Mouse (Mus musculus) intestine, postnatal 0 days (tissue): Measurements from ENCODE around the gene Ccnb2. TPM values are rescaled to one million over a fixed set of nuclear protein-coding genes. Genes with fewer than 3 reads are reported as not detected.

Experiments
- ATAC-seq: fragments of 200-750 bp; cut with Nextera tagmentation; 2 replicates; pipeline ENCODE4 v1.8.0; 2017; ENCODE audit warnings: mild to moderate bottlenecking, moderate TSS enrichment, moderate library complexity
- H3K27ac ChIP-seq: fragments of 300-500 bp; sonication (generic); 2 replicates; pipeline ENCODE4 v1.5.1; 2014; ENCODE audit warnings: mild to moderate bottlenecking, low read depth, low read length, moderate library complexity
- H3K27me3 ChIP-seq: fragments of 300-500 bp; sonication (generic); replicated peaks from 2 replicates; pipeline ENCODE4 v1.6.1; 2014; ENCODE audit warnings: low read length, mixed read lengths; ENCODE audit not compliant: control insufficient read depth, insufficient read depth
- H3K36me3 ChIP-seq: fragments of 300-500 bp; sonication (generic); 2 replicates; pipeline ENCODE4 v1.6.1; 2014; ENCODE audit warnings: mild to moderate bottlenecking, moderate library complexity; ENCODE audit not compliant: control insufficient read depth, insufficient read depth
- H3K4me1 ChIP-seq: fragments of 300-500 bp; sonication (generic); replicated peaks from 2 replicates; pipeline ENCODE4 v1.6.1; 2014; ENCODE audit warnings: antibody characterized with exemption, low read length, mixed read lengths; ENCODE audit not compliant: control insufficient read depth, insufficient read depth
- H3K4me2 ChIP-seq: fragments of 300-500 bp; sonication (generic); replicated peaks from 2 replicates; pipeline ENCODE4 v1.6.1; 2014; ENCODE audit warnings: low read depth, mild to moderate bottlenecking, moderate library complexity
- H3K4me3 ChIP-seq: fragments of 300-500 bp; sonication (generic); 2 replicates; pipeline ENCODE4 v1.5.1; 2014; ENCODE audit warnings: low read depth, low read length
- H3K9ac ChIP-seq: fragments of 300-500 bp; sonication (generic); 2 replicates; pipeline ENCODE4 v1.6.1; 2014; ENCODE audit warnings: mild to moderate bottlenecking, low read depth, low read length
- H3K9me3 ChIP-seq: fragments of 300-500 bp; sonication (generic); 2 replicates; pipeline ENCODE4 v1.6.1; 2016; ENCODE audit warnings: mixed run types; ENCODE audit not compliant: control insufficient read depth
- CTCF ChIP-seq: sonication (generic); IDR thresholded peaks from 2 replicates; pipeline ENCODE4 v1.5.1; 2016; ENCODE audit warnings: low read depth, mild to moderate bottlenecking, control low read depth, antibody characterized with exemption, moderate library complexity
- WGBS: fragments of 180-500 bp; shearing (Covaris S2); extraction: QIAGEN DNeasy Blood & Tissue Kit; methylation state at CpG from one replicate; pipeline ENCODE4 v1.1.7; 2014; 5-methylcytosine and 5-hydroxymethylcytosine counted together
- microRNA-seq: library from miRNA; unstranded; fragments of <30 nt; microRNA quantifications from one replicate; pipeline ENCODE4, GENCODE M21; 2016
- polyA plus RNA-seq: library from polyadenylated mRNA; unstranded; fragments of >200 nt; fragmentation: Nextera tagmentation; extraction: Ambion mirVana; gene quantifications from 2 replicates; pipeline ENCODE4 v1.2.1, GENCODE M21; 2015

Ccnb2 gene
- polyA plus RNA-seq, 1 experiment from 2014 or later = 52.7 TPM

DNA sequence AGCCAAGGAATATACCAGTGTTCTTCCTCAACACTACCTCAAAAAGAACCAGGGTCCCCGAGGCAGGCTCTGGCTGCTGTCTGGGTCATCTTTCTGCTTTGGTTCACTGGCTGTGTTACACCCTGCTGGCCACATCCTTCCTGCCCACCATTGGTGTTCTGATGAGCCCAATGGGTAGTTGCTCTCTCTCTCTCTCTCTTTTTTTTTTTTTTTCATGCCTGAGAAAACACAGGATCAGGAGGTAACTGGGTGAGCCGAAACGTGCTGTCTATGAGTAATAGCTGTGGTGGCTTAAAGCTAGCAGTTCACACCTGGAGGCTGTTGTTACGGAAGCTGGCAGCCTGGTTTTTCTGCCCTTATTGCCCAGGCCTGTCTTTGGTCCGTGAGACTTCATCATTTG lies 49.7 kb downstream of the Ccnb2 start:
- H3K36me3 ChIP-seq = peaks cover 62% of the 10 kb centered on the region
- ATAC-seq = no peak
- H3K27ac ChIP-seq = no peak overlapping the region

DNA sequence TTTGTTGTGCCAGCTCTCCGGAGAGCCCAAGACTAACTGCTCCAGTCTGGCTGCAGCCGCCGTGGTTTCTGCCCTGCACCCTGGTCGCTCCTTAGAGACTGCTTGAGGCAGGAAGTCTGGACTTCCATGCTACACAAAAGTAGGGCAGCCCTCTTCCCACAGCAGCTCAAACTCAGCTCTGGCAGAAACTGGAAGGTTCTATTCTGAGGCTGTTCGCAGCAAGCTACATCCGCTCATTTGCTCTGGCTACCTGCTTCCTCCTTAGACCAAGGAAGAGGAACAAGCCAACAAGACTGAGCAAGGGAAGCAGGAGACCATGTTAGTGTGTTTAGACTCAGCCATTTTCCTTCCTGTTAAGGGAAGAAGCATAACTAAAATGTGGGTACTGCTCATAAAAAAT lies 54.4 kb downstream of the Ccnb2 start:
- Histone ChIP-seq H3K4me1 (no peaks in the 10 kb centered on the region), H3K9ac (no peak overlapping the region), H3K27me3 (no peaks in the 10 kb centered on the region), H3K4me3 (no peak overlapping the region), H3K4me2 (no peak overlapping the region), H3K36me3 (peaks cover 86% of the 10 kb centered on the region), H3K27ac (no peak overlapping the region), H3K9me3 (no peaks in the 10 kb centered on the region)
- WGBS = 84% methylated on average over 6 of the region's 6 CpGs
- no peak for TF ChIP-seq CTCF
- ATAC-seq = no peak

More for the DNA sequence above, 49.7 kb downstream of the Ccnb2 start:
- no peaks in the 10 kb centered on the region for H3K9me3 ChIP-seq
- WGBS = 75% methylated on average over 5 of the region's 5 CpGs
- TF ChIP-seq CTCF = no peak
- H3K4me1 ChIP-seq = no peaks in the 10 kb centered on the region
- H3K4me2 ChIP-seq = no peak overlapping the region
- H3K4me3 ChIP-seq = no peak overlapping the region
- no peaks in the 10 kb centered on the region for H3K27me3 ChIP-seq
- H3K9ac ChIP-seq = no peak overlapping the region

- H3K36me3 ChIP-seq = peaks cover 82% of the 10 kb centered on the region
- no peak overlapping the region for H3K27ac ChIP-seq
- 90% methylated on average over 2 of the region's 2 CpGs for WGBS
- H3K9ac ChIP-seq = no peak overlapping the region
- H3K4me2 ChIP-seq = no peak overlapping the region
- no peak overlapping the region for H3K4me3 ChIP-seq
- no peaks in the 10 kb centered on the region for H3K27me3 ChIP-seq
- H3K4me1 ChIP-seq = no peaks in the 10 kb centered on the region
- H3K9me3 ChIP-seq = no peaks in the 10 kb centered on the region
- ATAC-seq = no peak
- no peak for TF ChIP-seq CTCF
These were observed 55.4 kb downstream of the Ccnb2 start for GRCm38 (mm10) chr9:70365915-70366314.

GRCm38 (mm10) chr9:70364741-70365140 lies 56.6 kb downstream of the Ccnb2 start:
- no peak overlapping the region for H3K4me2 ChIP-seq
- TF ChIP-seq CTCF = no peak
- 95% methylated on average over 8 of the region's 8 CpGs for WGBS
- no peak overlapping the region for H3K4me3 ChIP-seq
- H3K9ac ChIP-seq = no peak overlapping the region
- no peaks in the 10 kb centered on the region for H3K27me3 ChIP-seq
- no peaks in the 10 kb centered on the region for H3K4me1 ChIP-seq
- H3K36me3 ChIP-seq = peaks cover 76% of the 10 kb centered on the region
- no peak for ATAC-seq
- no peaks in the 10 kb centered on the region for H3K9me3 ChIP-seq
- H3K27ac ChIP-seq = no peak overlapping the region

DNA sequence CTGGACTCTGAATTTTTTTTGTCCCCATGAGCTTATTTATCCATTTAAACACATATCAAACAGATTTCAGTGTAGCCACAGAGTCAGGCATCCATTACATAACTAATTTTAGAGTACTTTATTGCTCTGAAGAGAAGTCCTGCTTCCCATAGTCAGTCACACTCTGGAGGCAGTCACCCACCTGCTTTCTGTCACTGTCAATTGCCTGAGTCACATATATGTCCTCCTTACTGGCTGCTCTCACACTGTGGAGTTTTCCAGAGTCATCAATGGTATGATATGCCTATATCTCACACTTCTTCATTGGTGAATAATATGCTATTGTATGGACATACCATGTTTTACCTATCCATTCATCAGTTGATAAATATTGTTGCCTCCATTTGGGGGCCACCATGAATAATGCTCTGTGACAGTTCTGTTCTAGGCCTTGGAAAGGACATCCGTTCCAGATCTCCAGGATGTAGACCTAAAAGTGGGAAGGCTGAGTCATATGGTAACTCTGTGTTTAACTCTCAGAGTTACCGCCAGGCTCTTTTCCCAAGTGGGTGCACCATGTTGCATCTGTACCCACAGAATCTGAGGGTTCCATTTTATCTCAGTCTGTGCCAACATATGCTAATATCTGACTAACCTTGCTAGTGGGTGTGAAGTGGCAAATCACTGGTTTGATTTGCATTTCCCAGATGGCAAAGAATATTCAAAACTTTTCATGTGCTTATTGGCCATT lies 61.8 kb downstream of the Ccnb2 start:
- no peak for ATAC-seq
- no peaks in the 10 kb centered on the region for H3K4me1 ChIP-seq
- no peaks in the 10 kb centered on the region for H3K9me3 ChIP-seq
- H3K9ac ChIP-seq = no peak overlapping the region
- H3K4me3 ChIP-seq = no peak overlapping the region
- no peak overlapping the region for H3K27ac ChIP-seq
- no peak overlapping the region for H3K4me2 ChIP-seq
- no peaks in the 10 kb centered on the region for H3K27me3 ChIP-seq
- peaks cover 65% of the 10 kb centered on the region for H3K36me3 ChIP-seq
- 95% methylated on average over 2 of the region's 2 CpGs for WGBS
- TF ChIP-seq CTCF = no peak

Small RNA genes lying within 50 kb of the gene (microRNA-seq; reads per million reads assigned to microRNA genes)
- gene Mir5626 = not detected

Other genes with a start within 250 kb of the Ccnb2 start
- 15.2 and 16.2 TPM in 2 replicates for gene Myo1e, start 214.2 kb downstream of the Ccnb2 start, polyA plus RNA-seq
- gene Rnf111, start 82.2 kb upstream of the Ccnb2 start, polyA plus RNA-seq = 13.1 and 14.9 TPM in 2 replicates
- gene Sltm, start 121.2 kb upstream of the Ccnb2 start, polyA plus RNA-seq = 27.6 and 33.3 TPM in 2 replicates
- 1.4 and 1.5 TPM in 2 replicates for gene Gm10642, start 234.7 kb upstream of the Ccnb2 start, polyA plus RNA-seq
- gene Mindy2, start 235.6 kb upstream of the Ccnb2 start, polyA plus RNA-seq = 8.5 and 9.5 TPM in 2 replicates